Mouse (Mus musculus) small intestine, adult 2 months (tissue): ENCODE data around the gene Taok3. TPM values are rescaled to one million over a fixed set of nuclear protein-coding genes. Genes with fewer than 3 reads are reported as not detected.

Experiments
- H3K27ac ChIP-seq: fragments of 200-500 bp; 2 replicates; pipeline ENCODE4 v1.5.1; 2012; ENCODE audit warnings: low read depth, low read length, control low read depth, inconsistent platforms; ENCODE audit not compliant: insufficient read depth
- H3K27me3 ChIP-seq: fragments of 200-500 bp; 2 replicates; pipeline ENCODE4 v1.6.1; 2012; ENCODE audit warnings: mild to moderate bottlenecking, moderate library complexity, low read length, inconsistent platforms; ENCODE audit not compliant: control insufficient read depth, insufficient read depth
- H3K36me3 ChIP-seq: fragments of 200-500 bp; 2 replicates; pipeline ENCODE4 v1.6.1; 2012; ENCODE audit warnings: mild to moderate bottlenecking, low read length, control low read depth, inconsistent platforms; ENCODE audit not compliant: control insufficient read depth, insufficient read depth
- H3K4me1 ChIP-seq: fragments of 200-500 bp; 2 replicates; pipeline ENCODE4 v1.6.1; 2012; ENCODE audit warnings: low read length, inconsistent platforms, mixed read lengths; ENCODE audit not compliant: control insufficient read depth, insufficient read depth, insufficient read length
- H3K4me3 ChIP-seq: fragments of 200-500 bp; 2 replicates; pipeline ENCODE4 v1.5.1; 2012; ENCODE audit warnings: low read depth, mild to moderate bottlenecking, control low read depth, inconsistent platforms, low read length, moderate library complexity
- CTCF ChIP-seq: fragments of 200-500 bp; IDR thresholded peaks from 2 replicates; pipeline ENCODE4 v1.5.1; 2012; ENCODE audit warnings: low read depth, mild to moderate bottlenecking, control low read depth, inconsistent platforms, low read length, moderate library complexity, mixed read lengths; ENCODE audit not compliant: insufficient replicate concordance, insufficient read length; ENCODE audit errors: extremely low read depth
- POLR2A ChIP-seq: fragments of 200-500 bp; IDR thresholded peaks from 2 replicates; pipeline ENCODE4 v1.6.1; 2012; ENCODE audit warnings: low read depth, mild to moderate bottlenecking, control low read depth, inconsistent platforms, low read length, moderate library complexity
- WGBS: fragments of 180-500 bp; shearing (Covaris S2); methylation state at CpG from one replicate; pipeline ENCODE4 v1.1.7; 2018; 5-methylcytosine and 5-hydroxymethylcytosine counted together
- polyA plus RNA-seq: library from polyadenylated mRNA; depleted of rRNA; stranded (reverse); fragments of >200 nt; gene quantifications from 2 replicates; pipeline ENCODE4 v1.2.3, GENCODE M21; 2012

Gene Taok3
- polyA plus RNA-seq, 1 experiment = 32.0 TPM

- Histone ChIP-seq H3K4me1 (no peaks in the 10 kb centered on the region), H3K36me3 (peaks cover 61% of the 10 kb centered on the region), H3K4me3 (no peak overlapping the region), H3K27ac (no peak overlapping the region), H3K27me3 (no peaks in the 10 kb centered on the region)
- 83% methylated on average over 11 of the region's 11 CpGs for WGBS
- TF ChIP-seq CTCF (no peak), POLR2A (no peak)
Observed at GRCm38 (mm10) chr5:117099742-117100141, 20.2 kb upstream of the Taok3 start.

GRCm38 (mm10) chr5:117103194-117103929 lies 16.6 kb upstream of the Taok3 start:
- TF ChIP-seq CTCF = no peak
- no peak for TF ChIP-seq POLR2A
- 91% methylated on average over 20 of the region's 20 CpGs for WGBS
- H3K36me3 ChIP-seq = peaks cover 73% of the 10 kb centered on the region

GRCm38 (mm10) chr5:117104329-117104728 lies 15.6 kb upstream of the Taok3 start:
- WGBS = 94% methylated on average over 12 of the region's 12 CpGs
- no peak for TF ChIP-seq POLR2A
- no peak for TF ChIP-seq CTCF
- Histone ChIP-seq H3K4me3 (no peak overlapping the region), H3K27ac (no peak overlapping the region), H3K4me1 (no peaks in the 10 kb centered on the region), H3K27me3 (no peaks in the 10 kb centered on the region), H3K36me3 (peaks cover 82% of the 10 kb centered on the region)

More at GRCm38 (mm10) chr5:117103194-117103929, 16.6 kb upstream of the Taok3 start:
- Histone ChIP-seq H3K27me3 (no peaks in the 10 kb centered on the region), H3K4me1 (no peaks in the 10 kb centered on the region), H3K4me3 (no peak overlapping the region), H3K27ac (no peak overlapping the region)

- Histone ChIP-seq H3K4me3 (no peak overlapping the region), H3K27me3 (no peaks in the 10 kb centered on the region), H3K27ac (no peak overlapping the region), H3K36me3 (peaks cover 73% of the 10 kb centered on the region), H3K4me1 (no peaks in the 10 kb centered on the region)
- TF ChIP-seq CTCF = no peak
- TF ChIP-seq POLR2A = no peak
- WGBS = 91% methylated on average over 9 of the region's 9 CpGs
Observed at GRCm38 (mm10) chr5:117105761-117106160, 14.2 kb upstream of the Taok3 start.

- H3K4me3 ChIP-seq = no peak overlapping the region
- 92% methylated on average over 13 of the region's 13 CpGs for WGBS
- H3K36me3 ChIP-seq = peaks cover 72% of the 10 kb centered on the region
- H3K4me1 ChIP-seq = no peaks in the 10 kb centered on the region
- no peaks in the 10 kb centered on the region for H3K27me3 ChIP-seq
- no peak overlapping the region for H3K27ac ChIP-seq
- TF ChIP-seq CTCF (no peak), POLR2A (no peak)
Observed at GRCm38 (mm10) chr5:117108292-117108691, 11.6 kb upstream of the Taok3 start.

GRCm38 (mm10) chr5:117108731-117109130 lies 11.2 kb upstream of the Taok3 start:
- Histone ChIP-seq H3K27ac (no peak overlapping the region), H3K36me3 (peaks cover 71% of the 10 kb centered on the region), H3K4me3 (no peak overlapping the region), H3K27me3 (no peaks in the 10 kb centered on the region), H3K4me1 (no peaks in the 10 kb centered on the region)
- WGBS = 98% methylated on average over 13 of the region's 13 CpGs
- TF ChIP-seq CTCF (no peak), POLR2A (no peak)

GRCm38 (mm10) chr5:117109522-117109921 lies 10.4 kb upstream of the Taok3 start:
- Histone ChIP-seq H3K27me3 (no peaks in the 10 kb centered on the region), H3K36me3 (peaks cover 64% of the 10 kb centered on the region), H3K27ac (no peak overlapping the region), H3K4me3 (no peak overlapping the region), H3K4me1 (no peaks in the 10 kb centered on the region)
- TF ChIP-seq POLR2A (no peak), CTCF (peak; percentile 36; the same call in 1 of the 2 replicates)
- 87% methylated on average over 8 of the region's 8 CpGs for WGBS
